Mouse (Mus musculus): ENCODE results near the gene Sparc. TPM values are rescaled to one million over a fixed set of nuclear protein-coding genes. Genes with fewer than 3 reads are reported as not detected.

The Sparc gene
- polyA plus RNA-seq, 1 experiment = 90.9 TPM

DNA sequence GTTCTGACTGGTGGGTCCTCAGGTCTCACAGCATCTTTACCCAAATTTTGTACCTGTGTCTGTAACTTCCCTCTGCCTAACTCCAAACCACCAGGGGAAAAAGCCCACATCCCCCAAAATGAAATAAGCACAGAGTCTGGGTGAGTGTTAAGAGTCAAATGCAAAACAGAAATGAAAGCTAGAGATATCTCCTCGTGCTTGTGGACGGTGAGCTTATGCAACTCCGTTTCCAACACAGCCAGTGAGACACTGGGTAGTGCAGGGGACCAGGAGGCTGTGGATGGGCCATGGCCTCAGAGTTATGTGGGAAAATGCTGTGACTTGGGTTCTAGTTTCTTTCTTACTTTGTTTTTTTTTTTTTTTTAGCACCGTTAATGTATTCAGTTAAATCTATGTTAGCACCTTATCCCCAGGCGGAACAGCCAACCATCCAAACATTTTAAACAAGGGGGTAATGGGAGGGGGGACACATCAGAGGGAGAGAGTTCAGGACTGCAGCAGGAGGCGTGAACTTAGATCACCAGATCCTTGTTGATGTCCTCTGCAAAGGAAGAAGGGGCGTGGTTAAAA, 27.8 kb downstream of the Sparc start:
- WGBS = 42% methylated on average over 7 of the region's 7 CpGs
- TF ChIP-seq CTCF (IDR thresholded peaks at IDR 0.05; ENCODE audit: control insufficient read depth, insufficient read depth, low read length) = no peak
- no peak for TF ChIP-seq POLR2A (IDR thresholded peaks at IDR 0.05; ENCODE audit: borderline replicate concordance, control insufficient read depth, low read depth, low read length)
- Histone ChIP-seq H3K4me3 (replicated peaks; ENCODE audit: control insufficient read depth, low read depth, low read length) (no peak overlapping the region), H3K27ac (ENCODE audit: control insufficient read depth, insufficient read depth, low read depth, low read length, poor library complexity) (no peak overlapping the region), H3K4me1 (ENCODE audit: control insufficient read depth, insufficient read depth, low read length) (no peaks in the 10 kb centered on the region)

DNA sequence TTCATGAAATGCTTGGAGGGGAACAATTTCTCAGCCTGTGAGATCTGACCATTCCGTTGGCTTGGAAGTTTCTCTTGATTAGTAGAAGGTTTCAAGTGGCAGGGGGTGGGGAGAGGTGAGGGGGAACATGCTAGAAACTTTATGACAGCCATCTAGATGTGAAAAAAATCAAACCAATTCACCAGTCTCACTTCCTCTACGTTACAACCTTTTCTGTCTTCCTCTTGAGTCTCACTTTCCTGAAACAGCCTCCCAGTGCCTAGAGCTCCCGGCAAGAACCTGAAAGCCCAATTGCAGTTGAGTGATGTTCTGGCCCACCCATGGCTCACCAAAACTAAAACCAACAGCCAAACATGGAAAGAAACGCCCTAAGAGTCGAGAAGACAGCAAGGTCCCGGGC, 28.4 kb downstream of the Sparc start:
- Histone ChIP-seq H3K4me3 (replicated peaks; ENCODE audit: control insufficient read depth, low read depth, low read length) (no peak overlapping the region), H3K4me1 (ENCODE audit: control insufficient read depth, insufficient read depth, low read length) (no peaks in the 10 kb centered on the region), H3K27ac (ENCODE audit: control insufficient read depth, insufficient read depth, low read depth, low read length, poor library complexity) (no peak overlapping the region)
- TF ChIP-seq POLR2A (IDR thresholded peaks at IDR 0.05; ENCODE audit: borderline replicate concordance, control insufficient read depth, low read depth, low read length) (no peak), CTCF (IDR thresholded peaks at IDR 0.05; ENCODE audit: control insufficient read depth, insufficient read depth, low read length) (no peak)
- 8% methylated on average over 6 of the region's 6 CpGs for WGBS

DNA sequence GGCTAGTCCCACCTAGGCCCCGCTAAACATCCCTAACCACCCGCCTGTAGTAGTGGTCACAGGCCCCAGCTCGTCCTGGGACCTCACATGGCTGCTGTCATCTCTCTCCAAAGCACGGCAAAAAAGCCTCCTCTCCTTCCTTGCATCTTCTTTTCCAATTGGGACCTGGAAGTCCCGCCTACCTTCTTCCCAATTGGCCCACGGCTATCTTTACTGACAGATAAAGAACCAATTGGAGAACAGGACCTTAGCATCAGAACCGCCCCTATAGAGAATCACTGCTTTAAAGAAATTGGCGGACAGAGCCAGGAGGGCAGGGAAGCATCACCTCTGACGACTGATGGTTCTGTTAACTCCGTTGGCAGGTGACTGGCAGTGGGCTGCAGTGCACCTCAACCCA, 30.5 kb downstream of the Sparc start:
- TF ChIP-seq POLR2A (IDR thresholded peaks at IDR 0.05; ENCODE audit: borderline replicate concordance, control insufficient read depth, low read depth, low read length) (no peak), CTCF (IDR thresholded peaks at IDR 0.05; ENCODE audit: control insufficient read depth, insufficient read depth, low read length) (no peak)
- WGBS = 83% methylated on average over 10 of the region's 10 CpGs
- H3K27ac ChIP-seq (ENCODE audit: control insufficient read depth, insufficient read depth, low read depth, low read length, poor library complexity) = no peak overlapping the region
- H3K4me1 ChIP-seq (ENCODE audit: control insufficient read depth, insufficient read depth, low read length) = no peaks in the 10 kb centered on the region
- no peak overlapping the region for H3K4me3 ChIP-seq (replicated peaks; ENCODE audit: control insufficient read depth, low read depth, low read length)

DNA sequence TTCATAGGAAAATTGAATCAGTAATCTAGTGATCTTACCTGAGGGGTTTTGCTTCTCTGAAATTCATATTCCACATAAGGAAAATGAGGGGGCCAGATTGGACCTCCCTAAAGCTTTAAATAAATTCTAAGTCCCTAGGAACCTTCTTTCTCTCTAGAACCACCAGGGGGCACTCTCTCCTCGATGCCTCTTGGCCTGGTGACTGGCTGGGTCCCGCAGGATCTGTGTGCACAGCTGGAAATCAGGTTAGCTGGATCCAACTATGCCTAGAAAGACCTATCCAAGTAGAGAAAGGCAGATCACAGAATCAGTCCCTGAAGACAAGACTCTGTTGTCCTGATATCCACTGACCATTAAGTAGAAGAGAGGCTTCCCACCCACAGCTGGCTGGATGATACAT, 33.2 kb downstream of the Sparc start:
- Histone ChIP-seq H3K4me3 (replicated peaks; ENCODE audit: control insufficient read depth, low read depth, low read length) (no peak overlapping the region), H3K4me1 (ENCODE audit: control insufficient read depth, insufficient read depth, low read length) (no peaks in the 10 kb centered on the region), H3K27ac (ENCODE audit: control insufficient read depth, insufficient read depth, low read depth, low read length, poor library complexity) (no peak overlapping the region)
- WGBS = 0% methylated on average over 2 of the region's 2 CpGs
- TF ChIP-seq POLR2A (IDR thresholded peaks at IDR 0.05; ENCODE audit: borderline replicate concordance, control insufficient read depth, low read depth, low read length) (no peak), CTCF (IDR thresholded peaks at IDR 0.05; ENCODE audit: control insufficient read depth, insufficient read depth, low read length) (peak; percentile 63)

DNA sequence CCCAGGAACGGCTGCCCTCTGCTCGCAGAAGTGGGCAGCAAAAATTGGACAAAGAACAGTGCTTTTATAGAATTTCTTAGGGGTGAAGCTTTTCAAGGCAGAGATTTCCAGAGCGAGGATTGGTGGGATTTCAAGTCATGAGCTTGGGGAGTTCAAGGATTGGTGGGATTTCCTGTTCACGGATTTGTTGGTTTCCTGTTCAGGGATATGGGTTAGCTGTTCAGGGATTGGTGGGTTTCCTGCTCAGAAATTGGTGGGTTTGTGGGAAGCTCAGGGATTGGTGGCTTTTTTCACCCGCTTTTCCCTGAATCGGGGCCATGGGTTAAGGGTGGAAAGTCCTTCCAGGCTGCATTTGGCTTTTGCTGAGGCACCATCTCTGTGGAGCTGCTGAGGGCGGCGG, 35.4 kb downstream of the Sparc start:
- no peak overlapping the region for H3K4me3 ChIP-seq (replicated peaks; ENCODE audit: control insufficient read depth, low read depth, low read length)
- WGBS = 29% methylated on average over 8 of the region's 8 CpGs
- TF ChIP-seq POLR2A (IDR thresholded peaks at IDR 0.05; ENCODE audit: borderline replicate concordance, control insufficient read depth, low read depth, low read length) (no peak), CTCF (IDR thresholded peaks at IDR 0.05; ENCODE audit: control insufficient read depth, insufficient read depth, low read length) (no peak)
- H3K4me1 ChIP-seq (ENCODE audit: control insufficient read depth, insufficient read depth, low read length) = no peaks in the 10 kb centered on the region
- no peak overlapping the region for H3K27ac ChIP-seq (ENCODE audit: control insufficient read depth, insufficient read depth, low read depth, low read length, poor library complexity)

DNA sequence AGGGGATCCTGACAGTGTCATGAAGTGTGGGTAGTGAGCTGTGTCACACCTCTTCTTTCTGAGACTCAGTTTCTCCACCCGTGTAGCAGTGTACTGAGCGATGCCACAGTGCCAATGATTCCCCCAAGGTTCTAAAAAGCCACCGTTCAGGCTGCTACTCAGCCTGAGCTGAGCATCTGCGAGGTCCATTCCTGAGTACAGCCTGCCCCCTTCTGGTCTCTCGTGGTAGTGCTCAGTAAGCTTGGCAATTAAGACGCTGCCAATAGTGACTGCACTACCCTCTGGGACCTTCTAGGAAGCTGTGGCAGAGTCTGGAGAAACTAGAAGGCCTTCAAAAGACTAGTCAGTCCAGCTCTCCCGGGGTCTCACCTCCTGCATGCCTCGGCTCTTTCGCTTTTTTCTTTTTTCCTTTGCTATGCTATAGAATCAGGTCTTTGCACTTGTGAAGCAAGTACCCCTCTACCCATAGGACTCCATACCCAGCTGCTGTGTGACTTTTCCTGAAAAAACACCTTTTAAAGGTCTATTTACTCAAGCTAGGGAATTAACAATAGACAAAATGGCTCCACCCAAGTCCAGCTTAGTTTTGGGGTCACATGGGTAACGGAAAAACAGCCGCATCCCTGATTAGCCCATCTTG, 36.4 kb downstream of the Sparc start:
- TF ChIP-seq CTCF (IDR thresholded peaks at IDR 0.05; ENCODE audit: control insufficient read depth, insufficient read depth, low read length) (peak; percentile 89), POLR2A (IDR thresholded peaks at IDR 0.05; ENCODE audit: borderline replicate concordance, control insufficient read depth, low read depth, low read length) (no peak)

DNA sequence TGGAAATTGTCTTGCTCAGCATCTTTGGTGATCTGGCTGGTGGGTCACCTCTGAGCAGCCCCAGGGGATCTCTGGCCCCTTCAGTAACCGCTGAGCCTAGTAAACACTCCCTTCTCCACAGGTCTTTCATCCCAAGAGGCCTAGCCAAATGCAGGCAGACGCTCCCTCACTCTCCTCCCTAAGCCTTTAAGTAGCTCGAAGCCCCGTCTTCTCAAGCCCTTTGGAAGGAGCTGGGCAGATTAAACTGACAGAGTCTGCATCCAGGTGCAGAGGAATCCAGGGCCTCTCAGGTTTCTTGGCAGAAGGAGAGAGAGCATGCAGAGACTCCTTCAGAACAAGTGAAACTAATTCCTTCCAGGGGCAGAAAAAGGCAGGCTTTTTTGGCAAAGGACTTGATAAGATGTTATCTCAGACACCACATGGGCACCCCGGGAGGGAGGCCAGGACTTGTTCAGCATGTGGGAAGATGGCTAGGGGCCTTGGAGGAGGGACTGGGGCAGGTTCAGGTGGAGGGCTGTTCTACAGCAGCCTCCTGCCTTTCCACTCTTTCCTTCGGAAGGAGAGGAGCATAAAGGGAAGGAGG, 39.4 kb downstream of the Sparc start:
- 48% methylated on average over 6 of the region's 6 CpGs for WGBS
- H3K4me3 ChIP-seq (replicated peaks; ENCODE audit: control insufficient read depth, low read depth, low read length) = no peak overlapping the region
- no peaks in the 10 kb centered on the region for H3K4me1 ChIP-seq (ENCODE audit: control insufficient read depth, insufficient read depth, low read length)
- H3K27ac ChIP-seq (ENCODE audit: control insufficient read depth, insufficient read depth, low read depth, low read length, poor library complexity) = no peak overlapping the region
- TF ChIP-seq POLR2A (IDR thresholded peaks at IDR 0.05; ENCODE audit: borderline replicate concordance, control insufficient read depth, low read depth, low read length) = no peak
- no peak for TF ChIP-seq CTCF (IDR thresholded peaks at IDR 0.05; ENCODE audit: control insufficient read depth, insufficient read depth, low read length)

More for the DNA sequence above, 36.4 kb downstream of the Sparc start:
- no peaks in the 10 kb centered on the region for H3K4me1 ChIP-seq (ENCODE audit: control insufficient read depth, insufficient read depth, low read length)
- no peak overlapping the region for H3K4me3 ChIP-seq (replicated peaks; ENCODE audit: control insufficient read depth, low read depth, low read length)
- no peak overlapping the region for H3K27ac ChIP-seq (ENCODE audit: control insufficient read depth, insufficient read depth, low read depth, low read length, poor library complexity)
- WGBS = 17% methylated on average over 11 of the region's 11 CpGs

DNA sequence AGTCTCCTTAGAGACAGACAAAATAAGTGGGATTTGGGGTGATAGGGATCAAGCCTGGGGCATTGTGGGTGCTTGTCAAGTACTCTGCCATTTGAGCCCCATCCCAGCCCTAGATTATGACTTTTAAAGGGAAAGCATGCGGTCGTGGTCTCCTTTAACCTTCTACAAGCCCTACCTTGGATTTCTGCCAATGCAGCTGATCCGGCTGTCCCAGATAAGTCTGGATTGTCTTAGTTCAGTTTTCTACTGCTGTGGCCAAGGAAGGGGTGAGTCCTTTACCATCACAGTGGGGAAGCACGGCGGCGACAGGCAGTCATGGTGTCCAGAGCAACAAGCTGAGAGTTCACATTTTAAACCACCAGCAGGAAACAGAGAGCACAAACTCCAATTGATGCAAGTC, 42.1 kb downstream of the Sparc start:
- no peak for TF ChIP-seq POLR2A (IDR thresholded peaks at IDR 0.05; ENCODE audit: borderline replicate concordance, control insufficient read depth, low read depth, low read length)
- TF ChIP-seq CTCF (IDR thresholded peaks at IDR 0.05; ENCODE audit: control insufficient read depth, insufficient read depth, low read length) = no peak
- no peaks in the 10 kb centered on the region for H3K4me1 ChIP-seq (ENCODE audit: control insufficient read depth, insufficient read depth, low read length)
- no peak overlapping the region for H3K27ac ChIP-seq (ENCODE audit: control insufficient read depth, insufficient read depth, low read depth, low read length, poor library complexity)
- 15% methylated on average over 6 of the region's 6 CpGs for WGBS
- H3K4me3 ChIP-seq (replicated peaks; ENCODE audit: control insufficient read depth, low read depth, low read length) = no peak overlapping the region
